Mouse (Mus musculus) ovary, adult 18-20 months (tissue): ENCODE measurements around the gene Rbfox1.

Experiments used
- DNase-seq: peaks from one replicate; pipeline ENCODE4 v3.0.0; 2022; ENCODE audit warnings: low spot score, mixed read lengths

Rbfox1 gene

DNA sequence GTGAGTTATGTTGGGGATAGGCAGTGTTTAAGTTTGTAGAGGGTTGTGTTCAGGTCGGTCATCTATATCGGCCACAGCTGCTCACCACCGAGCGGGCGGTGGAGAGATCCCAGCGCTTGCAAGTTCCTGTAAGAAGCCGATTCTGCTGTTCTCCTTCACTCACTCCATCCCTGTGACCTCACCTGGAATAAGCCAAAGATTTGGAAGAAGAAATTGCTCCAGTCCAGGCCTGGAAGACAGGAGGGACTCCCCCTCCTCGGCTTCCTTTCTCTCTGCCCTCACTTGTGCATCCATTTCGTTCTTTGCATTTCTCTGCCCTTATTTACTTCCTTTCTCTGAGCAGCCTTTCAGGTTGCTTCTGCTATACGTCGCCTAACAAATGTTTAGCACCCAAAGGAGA is 465.1 kb downstream of the Rbfox1 start:
- no peak for DNase-seq

- DNase-seq, result no peak
Measured at GRCm38 (mm10) chr16:6353191-6353590, 468.0 kb downstream of the Rbfox1 start.

GRCm38 (mm10) chr16:6356931-6357330 is 471.8 kb downstream of the Rbfox1 start:
- DNase-seq, result no peak

DNA sequence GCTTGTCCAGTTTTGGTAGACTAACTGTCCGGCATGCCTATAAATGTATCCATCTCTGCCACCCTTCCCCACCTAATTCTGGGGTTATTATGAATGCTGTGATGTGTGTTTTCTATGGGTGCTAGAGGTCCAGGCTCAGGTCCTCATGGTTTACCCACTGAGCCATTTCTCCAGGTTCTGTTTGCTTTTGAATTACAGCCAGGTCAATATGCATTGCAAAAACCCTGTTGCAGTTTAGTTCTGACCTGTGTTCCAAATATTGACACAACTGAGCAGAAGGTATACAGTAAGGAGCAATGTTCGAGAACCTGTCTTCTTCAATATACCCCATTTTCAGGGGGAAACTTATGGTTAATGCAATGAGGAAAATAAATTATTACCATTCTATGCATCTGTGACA is 480.6 kb downstream of the Rbfox1 start:
- no peak for DNase-seq

DNA sequence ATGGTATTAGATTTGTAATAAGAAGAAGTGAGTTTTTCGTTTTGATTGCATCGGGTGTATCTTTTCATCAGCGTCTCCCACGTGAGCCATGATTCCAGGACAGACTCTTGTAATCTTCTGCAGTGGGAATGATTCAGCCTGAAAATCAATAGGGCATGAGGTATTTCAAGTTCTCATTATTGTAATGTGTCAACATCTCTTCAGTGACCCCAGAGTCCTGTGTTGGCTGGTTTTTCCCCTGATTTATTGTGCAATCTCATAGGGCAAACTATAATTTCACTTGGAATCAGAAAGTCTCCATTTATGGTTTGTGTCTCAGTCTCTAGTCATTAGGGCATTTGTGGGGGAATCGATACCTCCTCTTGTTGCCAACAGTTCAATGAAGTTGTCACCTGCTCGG is 481.5 kb downstream of the Rbfox1 start:
- no peak for DNase-seq

DNA sequence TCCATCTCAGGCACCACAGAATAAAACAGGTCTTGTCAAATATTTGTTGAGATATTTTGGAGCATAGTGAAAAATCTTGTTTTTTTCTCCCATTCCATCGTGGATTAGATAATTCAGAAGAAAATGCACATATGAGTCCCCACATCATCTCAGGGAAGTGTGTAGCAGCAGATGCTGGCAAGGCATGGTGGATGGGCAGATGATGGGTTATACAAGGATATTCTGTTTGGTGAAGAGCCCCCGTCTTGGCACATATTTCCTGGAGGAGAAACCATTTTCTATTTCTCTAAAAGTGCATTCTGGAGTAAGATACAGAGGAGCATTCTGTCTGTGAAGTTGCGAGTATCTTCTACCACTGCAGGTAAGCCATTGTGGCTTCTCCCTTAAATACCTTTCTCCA is 495.8 kb downstream of the Rbfox1 start:
- DNase-seq, result no peak

- DNase-seq, result no peak
Measured at GRCm38 (mm10) chr16:6381572-6381971, 496.4 kb downstream of the Rbfox1 start.

DNA sequence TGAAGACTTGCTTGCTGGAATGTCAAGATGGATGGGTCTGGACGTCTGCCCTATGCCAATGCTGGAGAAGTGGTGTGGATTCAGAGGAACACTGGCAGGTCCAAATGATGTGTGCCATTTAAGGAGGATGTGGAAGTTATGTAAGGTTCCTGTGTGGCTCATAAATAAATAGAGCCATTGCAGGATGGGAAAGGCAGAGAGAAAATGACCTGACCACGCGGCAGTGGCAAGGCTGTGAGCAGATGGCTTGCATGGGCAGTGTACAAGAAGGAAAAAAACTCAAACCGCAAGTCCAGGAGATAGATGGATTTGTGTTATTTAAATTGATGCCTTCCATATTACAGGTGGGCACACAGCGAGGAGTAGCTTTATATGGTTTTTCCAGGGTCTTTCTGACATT is 497.6 kb downstream of the Rbfox1 start:
- DNase-seq, result no peak

- no peak for DNase-seq
Measured at GRCm38 (mm10) chr16:6390278-6390930, 505.2 kb downstream of the Rbfox1 start.

DNA sequence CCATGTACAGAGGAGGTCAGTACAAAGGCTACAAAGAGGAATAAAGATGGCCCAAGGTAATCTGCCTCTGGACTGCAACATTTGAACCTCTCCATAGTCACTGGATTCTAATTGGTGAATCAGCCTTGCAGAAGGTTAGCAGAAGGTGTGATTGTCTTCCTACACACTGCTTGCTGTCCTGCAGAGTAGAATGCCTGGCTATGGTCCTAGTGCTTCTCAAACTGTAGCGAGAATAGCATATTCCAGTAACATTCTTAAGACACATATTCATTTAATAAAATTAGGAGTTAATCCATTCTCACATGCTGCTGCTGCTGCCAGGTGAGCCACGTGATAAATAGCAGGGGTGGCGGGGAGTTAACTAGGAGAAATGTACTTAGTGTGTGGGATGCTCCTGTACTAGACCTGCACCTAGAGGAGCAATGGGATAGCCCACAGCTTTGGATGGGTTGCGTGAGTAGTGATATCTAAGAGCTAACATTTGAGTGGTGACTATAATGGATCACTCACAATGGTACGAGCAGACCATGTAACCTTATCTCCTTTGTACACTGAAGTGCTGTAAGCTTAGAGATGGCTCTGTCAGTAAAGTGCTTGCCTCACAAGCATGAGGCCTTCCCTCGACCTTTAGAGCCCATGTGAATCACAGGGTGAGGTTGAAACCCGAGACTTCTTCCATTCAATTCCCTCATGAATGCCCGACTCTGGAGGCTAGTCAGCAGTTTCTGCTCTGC is 511.7 kb downstream of the Rbfox1 start:
- no peak for DNase-seq

DNA sequence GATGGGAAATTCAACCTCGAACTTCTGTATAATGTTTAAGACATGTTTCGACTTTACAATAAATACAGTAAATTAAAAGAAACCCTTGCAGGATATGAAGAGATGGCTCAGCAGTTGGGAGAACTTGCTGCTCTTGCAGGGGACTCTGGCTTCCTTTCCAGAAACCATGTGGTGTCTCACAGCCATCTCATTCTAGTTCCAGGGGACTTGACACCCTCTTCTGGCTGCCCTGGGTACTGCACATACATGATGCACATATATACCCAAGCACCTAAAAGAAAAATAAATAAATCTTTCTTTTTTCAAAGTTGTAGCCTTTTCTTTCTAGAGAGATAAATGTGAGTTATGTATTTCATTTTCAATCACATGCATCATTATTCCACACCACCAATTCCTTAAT is 512.5 kb downstream of the Rbfox1 start:
- DNase-seq, result no peak

DNA sequence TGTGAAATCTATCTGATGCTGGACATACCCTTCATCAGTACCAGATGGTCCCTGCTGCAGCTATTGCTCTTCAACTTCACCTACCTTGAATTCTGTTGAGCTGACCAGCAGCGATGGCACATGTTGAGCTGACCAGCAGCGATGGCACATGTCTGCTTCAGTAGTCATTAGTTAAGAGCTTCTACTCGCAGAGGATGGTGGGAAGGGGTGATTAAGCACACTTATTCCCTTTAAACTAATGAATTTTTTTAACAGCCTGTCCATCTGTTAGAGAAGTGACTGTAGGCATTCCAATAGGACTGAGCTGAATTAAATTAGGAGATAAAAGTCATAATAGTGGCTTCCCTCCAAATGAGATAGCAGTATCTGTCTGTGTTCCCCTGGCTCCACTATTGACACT is 517.7 kb downstream of the Rbfox1 start:
- no peak for DNase-seq

DNA sequence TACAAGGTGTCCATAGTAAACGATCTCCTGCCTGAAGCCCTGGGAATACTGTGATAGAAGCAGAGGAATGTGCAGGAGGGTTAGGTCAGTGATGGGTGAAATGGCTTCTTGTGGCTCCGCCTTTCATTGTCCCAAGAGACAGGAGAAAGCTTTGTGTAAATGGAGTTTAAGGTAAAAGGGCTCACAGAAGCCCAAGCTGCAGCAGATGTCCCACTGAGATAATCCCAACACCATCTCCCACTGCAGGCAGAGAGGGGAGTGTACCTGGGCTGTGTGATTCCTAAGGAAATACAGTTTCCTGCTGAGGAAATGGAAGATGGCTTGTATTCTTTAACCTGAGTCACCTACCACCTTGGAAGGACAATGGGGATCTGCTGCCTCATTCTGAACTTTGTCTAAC is 529.7 kb downstream of the Rbfox1 start:
- no peak for DNase-seq

DNA sequence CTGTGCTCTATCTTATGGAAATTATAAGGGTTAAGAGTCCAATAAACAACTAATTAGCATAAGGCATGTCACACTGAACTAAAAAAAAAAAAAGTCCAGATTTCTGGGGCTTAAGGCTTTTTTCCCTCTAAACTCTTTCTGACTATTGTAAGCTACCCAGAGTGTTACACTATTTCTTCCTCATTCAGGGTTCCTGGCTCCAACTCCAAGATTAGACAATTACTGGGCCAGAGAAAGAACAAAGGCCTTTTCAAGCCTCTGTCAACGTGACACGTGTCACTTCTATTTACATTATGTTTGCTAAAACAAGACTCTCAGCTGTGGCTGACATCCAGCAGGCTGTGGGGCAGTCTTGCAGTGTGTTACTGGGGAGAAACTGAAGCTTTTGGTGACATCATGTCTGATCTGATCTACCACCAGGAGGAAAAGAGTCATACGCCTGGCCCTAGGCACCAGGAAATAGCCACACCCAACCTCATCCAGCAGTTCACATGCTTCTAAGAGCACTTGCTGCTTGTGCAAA is 536.5 kb downstream of the Rbfox1 start:
- DNase-seq, result no peak

DNA sequence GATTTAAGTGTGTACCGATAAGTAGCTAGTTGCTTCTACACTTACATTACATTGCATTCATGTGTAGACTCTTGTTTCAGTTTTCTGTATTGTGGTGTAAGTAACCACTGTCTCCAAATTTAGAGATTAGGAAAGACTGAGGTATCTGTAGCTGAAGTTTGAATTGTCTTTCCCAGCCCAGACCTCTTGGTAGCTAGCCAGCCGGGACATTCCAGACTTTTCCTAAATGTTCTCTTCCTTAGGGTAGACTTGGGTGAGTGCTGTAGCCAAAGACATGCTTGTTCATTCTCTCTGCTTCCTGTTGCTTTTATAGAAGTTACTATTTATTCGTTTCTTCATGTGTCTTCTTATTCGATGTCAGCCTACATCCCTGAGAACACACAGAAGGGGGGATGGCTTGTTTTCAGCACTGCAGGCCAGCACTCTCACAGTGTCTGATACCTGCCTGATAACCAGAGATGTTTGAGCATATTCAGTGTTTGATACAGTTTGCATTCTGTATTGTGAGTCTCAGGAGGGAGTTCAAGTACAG is 538.8 kb downstream of the Rbfox1 start:
- no peak for DNase-seq

- no peak for DNase-seq
Measured at GRCm38 (mm10) chr16:6424738-6425137, 539.6 kb downstream of the Rbfox1 start.

- no peak for DNase-seq
Measured at GRCm38 (mm10) chr16:6427292-6428281, 542.4 kb downstream of the Rbfox1 start.

DNA sequence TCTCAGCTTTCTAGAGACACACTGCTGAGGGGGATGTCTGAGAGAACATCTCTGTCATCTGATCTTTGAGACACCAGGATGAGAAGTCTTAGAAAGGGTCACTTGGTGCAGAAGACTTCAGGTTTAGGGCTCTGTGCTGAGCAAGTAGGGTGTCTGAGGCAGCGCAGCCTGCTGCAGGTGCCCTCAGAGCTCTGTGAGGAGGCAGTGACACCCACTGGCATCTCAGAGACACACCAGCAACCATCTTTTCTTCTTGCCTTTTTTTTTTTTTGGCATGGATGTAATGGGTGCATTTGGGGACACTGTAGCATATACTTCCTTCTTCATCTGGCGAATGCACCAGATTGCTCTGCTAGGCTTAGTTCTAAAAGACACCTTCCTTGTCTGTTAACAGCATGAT is 545.8 kb downstream of the Rbfox1 start:
- DNase-seq, result no peak

GRCm38 (mm10) chr16:6436445-6436844 is 551.3 kb downstream of the Rbfox1 start:
- no peak for DNase-seq

DNA sequence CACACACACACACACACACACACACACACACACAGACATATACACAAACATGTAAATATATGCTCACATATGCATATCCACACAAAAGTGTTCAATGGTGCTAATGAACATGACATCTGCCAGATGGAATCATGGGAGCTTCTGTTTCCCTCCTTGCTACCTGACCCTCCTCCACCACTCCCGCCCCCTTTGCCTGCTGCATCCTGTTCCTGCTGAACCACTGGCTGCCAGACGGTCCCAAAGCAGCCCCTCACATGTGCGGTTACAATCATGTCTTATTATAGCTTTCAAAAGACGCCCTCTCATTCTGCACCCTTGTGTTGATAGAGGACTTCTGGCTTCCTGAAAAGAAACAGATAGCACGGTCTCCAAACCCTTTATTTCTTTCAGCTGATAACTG is 563.1 kb downstream of the Rbfox1 start:
- DNase-seq, result no peak

- no peak for DNase-seq
Measured at GRCm38 (mm10) chr16:6455349-6455748, 570.2 kb downstream of the Rbfox1 start.

DNA sequence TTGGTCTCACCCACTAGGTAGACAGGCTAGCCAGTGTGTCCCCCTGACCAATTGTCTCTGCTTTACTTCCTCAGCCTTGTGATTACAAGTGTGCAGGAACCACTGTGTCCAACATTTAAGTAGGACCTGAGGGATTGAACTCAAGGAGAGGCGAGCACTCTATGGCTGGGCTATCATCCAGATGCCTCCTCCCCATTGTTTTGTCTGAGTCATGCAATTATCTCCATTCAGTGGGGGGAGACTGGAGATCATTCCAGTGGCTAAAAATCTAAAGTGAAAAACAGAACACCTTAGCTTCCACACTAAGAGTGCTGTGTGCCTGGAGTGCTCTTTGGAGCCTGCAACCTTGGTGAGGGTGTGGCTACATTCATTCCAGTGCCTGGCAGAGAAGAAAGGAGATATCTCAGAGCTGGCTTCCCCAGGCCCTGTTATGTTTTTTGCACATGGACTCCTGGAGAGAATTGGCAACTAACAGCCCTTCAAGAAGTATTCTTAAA is 594.0 kb downstream of the Rbfox1 start:
- DNase-seq, result no peak
